Mouse (Mus musculus): ENCODE results near the gene Atp1b3.
A peak's percentile ranks its signal among the peaks of the same experiment; 100 is the strongest.
"Not testable (repeated sequence)": the region's sequence is repeated elsewhere in the genome, so short reads cannot be mapped to it uniquely, and the experiment has no call there.

Gene Atp1b3

GRCm38 (mm10) chr9:96364141-96364838 lies at the start of gene Atp1b3:
Gene Atp1b3 (minus strand): TSS chr9:96364442.
- DNase-seq, result peak; percentile 100

GRCm38 (mm10) chr9:96412821-96413405 lies 48.7 kb upstream of the Atp1b3 start:
- no peak for DNase-seq

GRCm38 (mm10) chr9:96404312-96404711 lies 40.1 kb upstream of the Atp1b3 start:
- peak; percentile 46 for DNase-seq

GRCm38 (mm10) chr9:96399916-96400315 lies 35.7 kb upstream of the Atp1b3 start:
- not testable (repeated sequence) for DNase-seq

GRCm38 (mm10) chr9:96399425-96399878 lies 35.2 kb upstream of the Atp1b3 start:
- no peak for DNase-seq

GRCm38 (mm10) chr9:96398614-96399013 lies 34.4 kb upstream of the Atp1b3 start:
- no peak for DNase-seq

- DNase-seq, result no peak
These were observed 33.9 kb upstream of the Atp1b3 start for GRCm38 (mm10) chr9:96398165-96398564.

GRCm38 (mm10) chr9:96394910-96395690 lies 30.9 kb upstream of the Atp1b3 start:
- peak; percentile 42 for DNase-seq

GRCm38 (mm10) chr9:96393731-96394235 lies 29.5 kb upstream of the Atp1b3 start:
- no peak for DNase-seq

- no peak for DNase-seq
These were observed 28.9 kb upstream of the Atp1b3 start for GRCm38 (mm10) chr9:96393112-96393511.

- no peak for DNase-seq
These were observed 27.7 kb upstream of the Atp1b3 start for GRCm38 (mm10) chr9:96391921-96392320.

GRCm38 (mm10) chr9:96383714-96384487 lies 19.7 kb upstream of the Atp1b3 start:
- DNase-seq, result no peak

- DNase-seq, result no peak
These were observed 18.5 kb upstream of the Atp1b3 start for GRCm38 (mm10) chr9:96382756-96383155.

GRCm38 (mm10) chr9:96381393-96381792 lies 17.2 kb upstream of the Atp1b3 start:
- DNase-seq, result peak; percentile 65

GRCm38 (mm10) chr9:96379551-96379950 lies 15.3 kb upstream of the Atp1b3 start:
- DNase-seq, result no peak

- no peak for DNase-seq
These were observed 14.5 kb upstream of the Atp1b3 start for GRCm38 (mm10) chr9:96378747-96379146.

GRCm38 (mm10) chr9:96377096-96377495 lies 12.9 kb upstream of the Atp1b3 start:
- no peak for DNase-seq

GRCm38 (mm10) chr9:96375819-96376218 lies 11.6 kb upstream of the Atp1b3 start:
- DNase-seq, result no peak

- no peak for DNase-seq
These were observed 6.8 kb upstream of the Atp1b3 start for GRCm38 (mm10) chr9:96371075-96371474.

GRCm38 (mm10) chr9:96369654-96370384 lies 5.6 kb upstream of the Atp1b3 start:
- no peak for DNase-seq

GRCm38 (mm10) chr9:96365271-96365872 lies 1.1 kb upstream of the Atp1b3 start:
- DNase-seq, result no peak

Measured in lung, postnatal 14 days (tissue).